Mouse (Mus musculus) thymus, adult 2 months (tissue): ENCODE data around the gene Lsamp. TPM values are rescaled to one million over a fixed set of nuclear protein-coding genes. Genes with fewer than 3 reads are reported as not detected.

Source experiments
- DNase-seq: peaks from one replicate; pipeline ENCODE4 v3.0.0; 2021
- H3K27ac ChIP-seq: fragments of 200-500 bp; 2 replicates; pipeline ENCODE4 v1.5.1; 2012; ENCODE audit warnings: low read length, control low read depth; ENCODE audit not compliant: control insufficient read depth, insufficient read depth
- H3K27me3 ChIP-seq: fragments of 200-500 bp; 2 replicates; pipeline ENCODE4 v1.6.1; 2012; ENCODE audit warnings: mild to moderate bottlenecking, low read length, moderate library complexity, mixed read lengths; ENCODE audit not compliant: control insufficient read depth, insufficient read depth
- H3K36me3 ChIP-seq: fragments of 200-500 bp; 2 replicates; pipeline ENCODE4 v1.6.1; 2012; ENCODE audit warnings: mild to moderate bottlenecking, low read length, moderate library complexity; ENCODE audit not compliant: control insufficient read depth, insufficient read depth
- H3K4me1 ChIP-seq: fragments of 200-500 bp; replicated peaks from 2 replicates; pipeline ENCODE4 v1.6.1; 2012; ENCODE audit warnings: low read length; ENCODE audit not compliant: control insufficient read depth, insufficient read depth
- H3K4me3 ChIP-seq: fragments of 200-500 bp; 2 replicates; pipeline ENCODE4 v1.5.1; 2012; ENCODE audit warnings: mild to moderate bottlenecking, low read length, control low read depth, moderate library complexity; ENCODE audit not compliant: control insufficient read depth, insufficient read depth
- CTCF ChIP-seq: fragments of 200-500 bp; IDR thresholded peaks from 2 replicates; pipeline ENCODE4 v1.5.1; 2012; ENCODE audit warnings: mild to moderate bottlenecking, control low read depth, low read length, moderate library complexity, borderline replicate concordance; ENCODE audit not compliant: control insufficient read depth, poor library complexity, insufficient read depth; ENCODE audit errors: extremely low read depth
- POLR2A ChIP-seq: fragments of 200-500 bp; IDR thresholded peaks from 2 replicates; pipeline ENCODE4 v1.6.1; 2012; ENCODE audit warnings: mild to moderate bottlenecking, low read length, control low read depth, moderate library complexity; ENCODE audit not compliant: control insufficient read depth, poor library complexity, insufficient read depth; ENCODE audit errors: extremely low read depth
- WGBS: fragments of 180-500 bp; shearing (Covaris S2); methylation state at CpG from one replicate; pipeline ENCODE4 v1.1.7; 2018; 5-methylcytosine and 5-hydroxymethylcytosine counted together
- polyA plus RNA-seq: library from polyadenylated mRNA; depleted of rRNA; stranded (reverse); fragments of >200 nt; gene quantifications from 2 replicates; pipeline ENCODE4 v1.2.3, GENCODE M21; 2012

The Lsamp gene
- polyA plus RNA-seq, 1 experiment: 0.36 TPM

GRCm38 (mm10) chr16:40942266-40942665 lies 958.1 kb downstream of the Lsamp start:
- Histone ChIP-seq H3K36me3 (no peaks in the 10 kb centered on the region), H3K4me1 (no peaks in the 10 kb centered on the region), H3K4me3 (no peak overlapping the region), H3K27me3 (no peaks in the 10 kb centered on the region), H3K27ac (no peak overlapping the region)
- no peak for TF ChIP-seq POLR2A
- TF ChIP-seq CTCF: no peak
- DNase-seq: no peak
- 86% methylated on average over 3 of the region's 3 CpGs for WGBS

GRCm38 (mm10) chr16:40945834-40946233 lies 961.7 kb downstream of the Lsamp start:
- no peak overlapping the region for H3K4me3 ChIP-seq
- no peaks in the 10 kb centered on the region for H3K36me3 ChIP-seq
- no peak for DNase-seq
- no peak overlapping the region for H3K27ac ChIP-seq
- 29% methylated on average over 1 of the region's 1 CpGs for WGBS
- TF ChIP-seq POLR2A (no peak), CTCF (no peak)
- no peaks in the 10 kb centered on the region for H3K27me3 ChIP-seq
- no peaks in the 10 kb centered on the region for H3K4me1 ChIP-seq

- Histone ChIP-seq H3K27me3 (no peaks in the 10 kb centered on the region), H3K4me1 (no peaks in the 10 kb centered on the region), H3K27ac (no peak overlapping the region), H3K36me3 (no peaks in the 10 kb centered on the region), H3K4me3 (no peak overlapping the region)
- no peak for TF ChIP-seq POLR2A
- TF ChIP-seq CTCF: no peak
- DNase-seq: no peak
These were observed 963.9 kb downstream of the Lsamp start for GRCm38 (mm10) chr16:40948013-40948412.

- no peak for DNase-seq
- Histone ChIP-seq H3K4me3 (no peak overlapping the region), H3K36me3 (no peaks in the 10 kb centered on the region), H3K27me3 (no peaks in the 10 kb centered on the region), H3K27ac (no peak overlapping the region), H3K4me1 (no peaks in the 10 kb centered on the region)
- WGBS: 59% methylated on average over 2 of the region's 2 CpGs
- TF ChIP-seq CTCF (no peak), POLR2A (no peak)
These were observed 975.0 kb downstream of the Lsamp start for GRCm38 (mm10) chr16:40959211-40959610.

- Histone ChIP-seq H3K4me1 (no peaks in the 10 kb centered on the region), H3K27me3 (no peaks in the 10 kb centered on the region), H3K27ac (no peak overlapping the region), H3K36me3 (no peaks in the 10 kb centered on the region), H3K4me3 (no peak overlapping the region)
- TF ChIP-seq POLR2A (no peak), CTCF (no peak)
- WGBS: 90% methylated on average over 1 of the region's 1 CpGs
- DNase-seq: no peak
These were observed 976.4 kb downstream of the Lsamp start for GRCm38 (mm10) chr16:40960586-40960985.

GRCm38 (mm10) chr16:40968088-40968860 lies 984.1 kb downstream of the Lsamp start:
- no peak for TF ChIP-seq POLR2A
- no peak for TF ChIP-seq CTCF
- WGBS: 27% methylated on average over 17 of the region's 17 CpGs
- Histone ChIP-seq H3K4me3 (no peak overlapping the region), H3K36me3 (no peaks in the 10 kb centered on the region), H3K27me3 (no peaks in the 10 kb centered on the region), H3K27ac (no peak overlapping the region), H3K4me1 (no peaks in the 10 kb centered on the region)
- DNase-seq: no peak
